Comparison of ENCODE assay signal across 23 mouse cellular contexts in genomic region chr13:30673878-30674277, GRCm38 (mm10). TPM values are rescaled to one million over a fixed set of nuclear protein-coding genes. Genes with fewer than 3 reads are reported as not detected.
DNase-seq lines count a peak whose midpoint lies in the region; ATAC-seq and TF ChIP-seq lines count a peak whose summit lies in the region.
"Had no signal": no experiment of that assay in that cellular context is flagged by ENCODE, and none has a peak within 500 bp of the region (broad histone marks: within the 10 kb centered on the region; RNA-seq: fewer than 3 reads in every experiment).

No protein-coding gene starts in this region.

- H3K79me2 ChIP-seq in macrophage (ENCODE audit: inconsistent target) = no peaks in the 10 kb centered on the region; the same call in 1 of the 2 replicates

- TF ChIP-seq POLR2A in bone marrow macrophage, adult 2 months (IDR thresholded peaks at IDR 0.05; ENCODE audit: borderline replicate concordance, low read depth, low read length) = no peak

- 86% methylated on average over 5 of the region's 5 CpGs for whole genome bisulfite sequencing in heart, embryonic 12.5 days
- 46% methylated on average over 5 of the region's 5 CpGs for WGBS in macrophage (ENCODE audit: missing documents)

- H3K36me3 ChIP-seq in heart, embryonic 12.5 days = 0 out of 2 replicates have a peak, but pooled peaks cover 8% of the 10 kb centered on the region
- H3K36me3 ChIP-seq in macrophage (ENCODE audit: inconsistent target) = peaks cover 21% of the 10 kb centered on the region
- H3K36me3 ChIP-seq in splenic B cell, adult 2 months (ENCODE audit: control insufficient read depth, insufficient read depth, low read length, poor library complexity, severe bottlenecking) = no peaks in the 10 kb centered on the region
- H3K36me3 ChIP-seq: forebrain, embryonic 12.5 days; heart, embryonic 15.5 days; hindbrain, embryonic 10.5 days; intestine, embryonic 15.5 days had no signal

- no peak overlapping the region for H3K9ac ChIP-seq in heart, embryonic 12.5 days
- H3K9ac ChIP-seq: embryonic facial prominence, embryonic 13.5 days; forebrain, embryonic 12.5 days; heart, embryonic 15.5 days; hindbrain, embryonic 14.5 days; intestine, embryonic 15.5 days had no signal

- no peak overlapping the region for H3K4me2 ChIP-seq in heart, embryonic 12.5 days
- H3K4me2 ChIP-seq: embryonic facial prominence, embryonic 13.5 days; forebrain, embryonic 12.5 days; heart, embryonic 15.5 days; hindbrain, embryonic 14.5 days; intestine, embryonic 15.5 days had no signal

- DNase-seq in heart, adult 11 months = peak; percentile 88
- peak; percentile 34 for DNase-seq in splenic B cell, adult 2 months (ENCODE audit: low read depth, low spot score)
- no peak for DNase-seq in gastrocnemius, adult 18-20 months (ENCODE audit: low spot score)
- DNase-seq in adrenal gland, postnatal 25 days = no peak
- DNase-seq: adrenal gland, postnatal 14 days; cerebellum, adult 2 months; cerebellum, postnatal 10 days; gastrocnemius, postnatal 36 days; heart, postnatal 14 days had no signal

- H3K27ac ChIP-seq in heart, embryonic 12.5 days (ENCODE audit: poor library complexity, severe bottlenecking) = no peak overlapping the region
- peak overlapping the region; percentile 64 for H3K27ac ChIP-seq in bone marrow macrophage, adult 2 months (ENCODE audit: insufficient read depth, low read depth, low read length)
- H3K27ac ChIP-seq in macrophage = peak overlapping the region; percentile 51
- H3K27ac ChIP-seq: embryonic facial prominence, embryonic 13.5 days; forebrain, embryonic 12.5 days; heart, embryonic 10.5 days; heart, embryonic 15.5 days; hindbrain, embryonic 10.5 days; hindbrain, embryonic 14.5 days; intestine, embryonic 15.5 days had no signal

- H3K4me1 ChIP-seq in heart, embryonic 12.5 days (replicated peaks) = no peaks in the 10 kb centered on the region
- H3K4me1 ChIP-seq in bone marrow macrophage, adult 2 months (ENCODE audit: control insufficient read depth, insufficient read depth, low read length) = peaks cover 24% of the 10 kb centered on the region
- H3K4me1 ChIP-seq: embryonic facial prominence, embryonic 13.5 days; forebrain, embryonic 12.5 days; heart, embryonic 10.5 days; heart, embryonic 15.5 days; hindbrain, embryonic 10.5 days; intestine, embryonic 15.5 days had no signal

- no peak for ATAC-seq in heart, embryonic 12.5 days (ENCODE audit: insufficient number of reproducible peaks, low FRiP score)
- ATAC-seq: activated CD4-positive, CD25-positive, alpha-beta regulatory T cell, adult 4 months; forebrain, embryonic 16.5 days; intestine, embryonic 15.5 days; Patski had no signal

- no peaks in the 10 kb centered on the region for H3K27me3 ChIP-seq in heart, embryonic 12.5 days (replicated peaks)
- H3K27me3 ChIP-seq in splenic B cell, adult 2 months (ENCODE audit: control insufficient read depth, insufficient read depth, low read length, poor library complexity, severe bottlenecking) = no peaks in the 10 kb centered on the region
- H3K27me3 ChIP-seq: CH12.LX; embryonic facial prominence, embryonic 13.5 days; forebrain, embryonic 12.5 days; heart, embryonic 15.5 days; intestine, embryonic 15.5 days; Patski had no signal

- no peak for TF ChIP-seq CTCF in bone marrow macrophage, adult 2 months (IDR thresholded peaks at IDR 0.05; ENCODE audit: low read depth, low read length)

- no peak overlapping the region for H3K4me3 ChIP-seq in heart, embryonic 12.5 days
- H3K4me3 ChIP-seq in bone marrow macrophage, adult 2 months (ENCODE audit: insufficient read depth, low read length) = no peak overlapping the region
- H3K4me3 ChIP-seq in macrophage (ENCODE audit: inconsistent target) = no peak overlapping the region
- H3K4me3 ChIP-seq: embryonic facial prominence, embryonic 13.5 days; forebrain, embryonic 12.5 days; heart, embryonic 10.5 days; heart, embryonic 15.5 days; hindbrain, embryonic 10.5 days; intestine, embryonic 15.5 days had no signal

- H3K9me3 ChIP-seq in heart, embryonic 12.5 days (replicated peaks) = no peaks in the 10 kb centered on the region
- H3K9me3 ChIP-seq: forebrain, embryonic 12.5 days; heart, embryonic 10.5 days; heart, embryonic 15.5 days; hindbrain, embryonic 10.5 days; intestine, embryonic 15.5 days had no signal

RNA-seq across cellular contexts. Expression of gene Dusp22, which starts 14.1 kb away (rescaled TPM):
- 18.8 and 18.9 TPM in 2 replicates for polyA plus RNA-seq in heart, embryonic 12.5 days (2016; fragmentation: Nextera tagmentation; extraction: Ambion mirVana)
- polyA plus RNA-seq in bone marrow macrophage, adult 2 months (2012; ENCODE audit: insufficient read depth, insufficient read length, missing spikeins) = 53.6 and 62.9 TPM in 2 replicates
- 10 to 100 TPM; 11.1 to 34.2 (median 20.9) TPM for total RNA-seq in macrophage (2018; cell fraction: chromatin; rRNA removed)
- 10 to 100 TPM; 13.1 to 29.6 (median 19.5) TPM for total RNA-seq in macrophage (2018; cell fraction: cytosol; rRNA removed)
- 10 to 100 TPM; 11.7 to 44.9 (median 24.7) TPM for total RNA-seq in macrophage (2018; cell fraction: nucleus; rRNA removed)
- 13.9 to 30.5 TPM (median 18.3 TPM) in 3 replicates for polyA plus RNA-seq in macrophage (2018)
- 10 to 100 TPM; 46.9 to 47.9 TPM for total RNA-seq in gastrocnemius, adult 18-20 months (2021)
- 30.8 and 34.0 TPM in 2 replicates for total RNA-seq in adrenal gland, postnatal 25 days (2021)

Comparison
In these comparisons a context has a peak if more than half of its experiments do, and no peak if none do; other contexts are left out.
1. DNase-seq: peak in heart, adult 11 months (single experiment) and splenic B cell, adult 2 months (single experiment); none in gastrocnemius, adult 18-20 months (single experiment) and adrenal gland, postnatal 25 days (single experiment).